Mouse (Mus musculus): ENCODE measurements around the gene AI413582. TPM values are rescaled to one million over a fixed set of nuclear protein-coding genes. Genes with fewer than 3 reads are reported as not detected.
A peak's percentile ranks its signal among the peaks of the same experiment; 100 is the strongest.

AI413582 gene
- polyA plus RNA-seq, 1 experiment from 2014 or later = 76.5 TPM

GRCm38 (mm10) chr17:27568228-27568627, 2.7 kb upstream of the AI413582 start:
- Histone ChIP-seq H3K27ac (no peak overlapping the region), H3K27me3 (ENCODE audit: control insufficient read depth, insufficient read depth, low read length) (no peaks in the 10 kb centered on the region), H3K4me1 (replicated peaks; ENCODE audit: control insufficient read depth, insufficient read depth, low read length) (peaks cover 18% of the 10 kb centered on the region), H3K9me3 (ENCODE audit: control insufficient read depth, low read length) (no peaks in the 10 kb centered on the region), H3K36me3 (replicated peaks; ENCODE audit: control insufficient read depth, insufficient read depth) (peaks cover 2% of the 10 kb centered on the region), H3K4me3 (replicated peaks; ENCODE audit: low read length) (no peak overlapping the region), H3K4me2 (replicated peaks) (no peak overlapping the region), H3K9ac (no peak overlapping the region)
- no peak for DNase-seq (ENCODE audit: low spot score)
- ATAC-seq (ENCODE audit: low FRiP score) = no peak
- 89% methylated on average over 5 of the region's 5 CpGs for WGBS

GRCm38 (mm10) chr17:27565942-27566267, 349 bp upstream of the AI413582 start:
- Histone ChIP-seq H3K36me3 (replicated peaks; ENCODE audit: control insufficient read depth, insufficient read depth) (peaks cover 11% of the 10 kb centered on the region), H3K27ac (peak overlapping the region; percentile 70), H3K4me1 (replicated peaks; ENCODE audit: control insufficient read depth, insufficient read depth, low read length) (peaks cover 18% of the 10 kb centered on the region), H3K9me3 (ENCODE audit: control insufficient read depth, low read length) (no peaks in the 10 kb centered on the region), H3K27me3 (ENCODE audit: control insufficient read depth, insufficient read depth, low read length) (no peaks in the 10 kb centered on the region), H3K4me3 (replicated peaks; ENCODE audit: low read length) (peak overlapping the region; percentile 79), H3K9ac (peak overlapping the region; percentile 76), H3K4me2 (replicated peaks) (peak overlapping the region; percentile 98)
- no peak; the same call in 1 of the 2 replicates for ATAC-seq (ENCODE audit: low FRiP score)
- DNase-seq (ENCODE audit: low spot score) = no peak
- WGBS = under 1% methylated on average over 13 of the region's 13 CpGs

GRCm38 (mm10) chr17:27564391-27565162, 979 bp downstream of the AI413582 start:
- peak overlapping the region; percentile 79 for H3K4me3 ChIP-seq (replicated peaks; ENCODE audit: low read length)
- 0 out of 2 replicates have a peak overlapping the region, but pooled peaks have one; percentile 70 for H3K27ac ChIP-seq
- no peaks in the 10 kb centered on the region for H3K9me3 ChIP-seq (ENCODE audit: control insufficient read depth, low read length)
- no peaks in the 10 kb centered on the region for H3K27me3 ChIP-seq (ENCODE audit: control insufficient read depth, insufficient read depth, low read length)
- H3K9ac ChIP-seq = peak overlapping the region; percentile 76
- peaks cover 18% of the 10 kb centered on the region for H3K4me1 ChIP-seq (replicated peaks; ENCODE audit: control insufficient read depth, insufficient read depth, low read length)
- DNase-seq (ENCODE audit: low spot score) (no peak), ATAC-seq (ENCODE audit: low FRiP score) (no peak)
- H3K36me3 ChIP-seq (replicated peaks; ENCODE audit: control insufficient read depth, insufficient read depth) = peaks cover 15% of the 10 kb centered on the region
- peak overlapping the region; percentile 98 for H3K4me2 ChIP-seq (replicated peaks)
- 14% methylated on average over 20 of the region's 20 CpGs for whole genome bisulfite sequencing

- Histone ChIP-seq H3K4me3 (replicated peaks; ENCODE audit: low read length) (no peak overlapping the region; the same call in 1 of the 2 replicates), H3K27ac (no peak overlapping the region), H3K4me2 (replicated peaks) (0 out of 2 replicates have a peak overlapping the region, but pooled peaks have one; percentile 98), H3K9me3 (ENCODE audit: control insufficient read depth, low read length) (no peaks in the 10 kb centered on the region), H3K9ac (no peak overlapping the region), H3K36me3 (replicated peaks; ENCODE audit: control insufficient read depth, insufficient read depth) (peaks cover 15% of the 10 kb centered on the region), H3K27me3 (ENCODE audit: control insufficient read depth, insufficient read depth, low read length) (no peaks in the 10 kb centered on the region), H3K4me1 (replicated peaks; ENCODE audit: control insufficient read depth, insufficient read depth, low read length) (peaks cover 22% of the 10 kb centered on the region)
- no peak for ATAC-seq (ENCODE audit: low FRiP score)
- DNase-seq (ENCODE audit: low spot score) = no peak
- 45% methylated on average over 7 of the region's 7 CpGs for WGBS
Measured at GRCm38 (mm10) chr17:27563771-27564244, 1.7 kb downstream of the AI413582 start.

GRCm38 (mm10) chr17:27561809-27562526, 3.6 kb downstream of the AI413582 start:
- H3K4me3 ChIP-seq (replicated peaks; ENCODE audit: low read length) = no peak overlapping the region
- H3K9ac ChIP-seq = no peak overlapping the region
- H3K4me1 ChIP-seq (replicated peaks; ENCODE audit: control insufficient read depth, insufficient read depth, low read length) = peaks cover 37% of the 10 kb centered on the region
- H3K4me2 ChIP-seq (replicated peaks) = no peak overlapping the region
- peaks cover 15% of the 10 kb centered on the region for H3K36me3 ChIP-seq (replicated peaks; ENCODE audit: control insufficient read depth, insufficient read depth)
- ATAC-seq (ENCODE audit: low FRiP score) (no peak), DNase-seq (ENCODE audit: low spot score) (no peak)
- no peak overlapping the region for H3K27ac ChIP-seq
- no peaks in the 10 kb centered on the region for H3K9me3 ChIP-seq (ENCODE audit: control insufficient read depth, low read length)
- 0 out of 2 replicates have a peak, but pooled peaks cover 3% of the 10 kb centered on the region for H3K27me3 ChIP-seq (ENCODE audit: control insufficient read depth, insufficient read depth, low read length)
- WGBS = 62% methylated on average over 8 of the region's 11 CpGs

GRCm38 (mm10) chr17:27560926-27561480, 4.6 kb downstream of the AI413582 start:
- Histone ChIP-seq H3K27me3 (ENCODE audit: control insufficient read depth, insufficient read depth, low read length) (0 out of 2 replicates have a peak, but pooled peaks cover 4% of the 10 kb centered on the region), H3K9ac (no peak overlapping the region)
- 89% methylated on average over 13 of the region's 13 CpGs for WGBS

GRCm38 (mm10) chr17:27559596-27559995, 6.0 kb downstream of the AI413582 start:
- Histone ChIP-seq H3K9ac (no peak overlapping the region), H3K4me2 (replicated peaks) (no peak overlapping the region), H3K36me3 (replicated peaks; ENCODE audit: control insufficient read depth, insufficient read depth) (peaks cover 15% of the 10 kb centered on the region), H3K4me1 (replicated peaks; ENCODE audit: control insufficient read depth, insufficient read depth, low read length) (peaks cover 25% of the 10 kb centered on the region), H3K9me3 (ENCODE audit: control insufficient read depth, low read length) (no peaks in the 10 kb centered on the region), H3K27ac (no peak overlapping the region), H3K4me3 (replicated peaks; ENCODE audit: low read length) (no peak overlapping the region), H3K27me3 (ENCODE audit: control insufficient read depth, insufficient read depth, low read length) (peaks cover 10% of the 10 kb centered on the region; the same call in 1 of the 2 replicates)
- DNase-seq (ENCODE audit: low spot score) (no peak), ATAC-seq (ENCODE audit: low FRiP score) (no peak)
- 80% methylated on average over 10 of the region's 12 CpGs for WGBS

More at GRCm38 (mm10) chr17:27560926-27561480, 4.6 kb downstream of the AI413582 start:
- no peak overlapping the region for H3K4me2 ChIP-seq (replicated peaks)
- no peak for ATAC-seq (ENCODE audit: low FRiP score)
- no peak for DNase-seq (ENCODE audit: low spot score)
- H3K36me3 ChIP-seq (replicated peaks; ENCODE audit: control insufficient read depth, insufficient read depth) = peaks cover 15% of the 10 kb centered on the region
- peaks cover 32% of the 10 kb centered on the region for H3K4me1 ChIP-seq (replicated peaks; ENCODE audit: control insufficient read depth, insufficient read depth, low read length)
- H3K9me3 ChIP-seq (ENCODE audit: control insufficient read depth, low read length) = no peaks in the 10 kb centered on the region
- no peak overlapping the region for H3K4me3 ChIP-seq (replicated peaks; ENCODE audit: low read length)
- no peak overlapping the region for H3K27ac ChIP-seq

- Histone ChIP-seq H3K4me3 (replicated peaks; ENCODE audit: low read length) (no peak overlapping the region), H3K9me3 (ENCODE audit: control insufficient read depth, low read length) (no peaks in the 10 kb centered on the region), H3K27me3 (ENCODE audit: control insufficient read depth, insufficient read depth, low read length) (peaks cover 10% of the 10 kb centered on the region; the same call in 1 of the 2 replicates), H3K4me2 (replicated peaks) (peak overlapping the region; percentile 82), H3K36me3 (replicated peaks; ENCODE audit: control insufficient read depth, insufficient read depth) (peaks cover 15% of the 10 kb centered on the region), H3K9ac (no peak overlapping the region), H3K27ac (no peak overlapping the region), H3K4me1 (replicated peaks; ENCODE audit: control insufficient read depth, insufficient read depth, low read length) (peaks cover 19% of the 10 kb centered on the region)
- 9% methylated on average over 5 of the region's 5 CpGs for WGBS
- no peak for ATAC-seq (ENCODE audit: low FRiP score)
- no peak for DNase-seq (ENCODE audit: low spot score)
Measured at GRCm38 (mm10) chr17:27558845-27559244, 6.7 kb downstream of the AI413582 start.

Measured in hindbrain, embryonic 14.5 days (tissue).